Mouse (Mus musculus) regulatory T cell (primary cell): ENCODE results near the gene Cpsf7.

Experiments
- in situ Hi-C: fragments of 300-600 bp; cut with MboI, MseI; formaldehyde crosslinking; loops from one replicate; pipeline ENCODE4 v1.15.1; 2025; ENCODE audit warnings: high pct_unique_total_duplicates

The Cpsf7 gene

DNA sequence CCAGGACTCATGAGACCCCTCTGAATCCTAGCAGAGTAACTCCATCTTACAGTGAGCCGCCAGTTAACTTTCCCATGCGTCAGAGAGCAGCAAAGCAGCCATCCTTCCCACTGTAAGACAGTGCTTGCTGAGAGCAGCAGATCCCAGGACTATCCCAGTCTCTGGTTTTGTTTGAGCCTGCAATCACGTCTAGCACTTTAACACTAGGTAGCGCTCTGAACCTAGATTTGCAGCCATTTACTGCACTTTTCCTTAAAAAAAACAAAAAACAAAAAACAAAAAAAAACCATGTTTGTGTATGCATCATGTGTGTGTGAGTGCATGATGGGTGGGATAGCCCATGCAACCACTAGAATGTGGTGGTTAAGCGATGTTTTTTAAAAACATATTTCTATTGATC is 35.0 kb downstream of the Cpsf7 start:
- in situ Hi-C loops, result no loop called here

DNA sequence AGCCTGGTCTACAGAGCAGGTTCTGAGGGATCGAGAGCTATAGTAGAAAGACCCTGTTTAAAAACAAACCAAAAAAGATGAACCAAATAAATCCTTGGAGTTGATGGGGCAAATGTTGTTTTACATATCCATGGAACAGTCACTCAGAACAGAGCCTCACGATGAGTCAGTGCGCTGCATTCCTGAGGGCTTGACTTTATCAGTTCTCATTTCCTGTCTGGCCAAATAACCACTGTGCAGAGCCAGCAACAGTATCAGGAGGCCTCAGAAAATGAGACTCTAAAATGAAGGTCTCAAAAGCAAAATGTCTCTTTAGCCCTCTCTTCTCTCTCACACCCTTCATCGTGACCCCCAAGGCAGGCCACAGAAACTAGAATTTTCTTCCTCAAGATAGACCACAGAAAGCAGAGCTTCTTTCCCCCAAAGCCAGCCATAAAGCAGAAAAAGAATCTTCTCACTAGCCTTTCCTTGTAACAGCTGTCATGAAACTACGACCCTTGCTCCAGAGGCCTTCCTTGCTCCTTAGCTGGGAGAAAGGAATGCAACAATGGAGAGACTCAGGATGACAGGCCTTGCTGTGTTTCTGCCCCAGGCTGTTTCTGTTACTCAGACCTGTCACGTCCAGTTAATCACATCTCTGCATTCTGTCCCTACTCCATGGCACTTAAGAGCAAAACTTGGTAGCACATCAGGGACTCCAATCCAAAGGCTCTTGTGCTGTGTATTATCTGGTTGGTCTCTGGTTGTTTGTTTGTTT is 36.7 kb downstream of the Cpsf7 start:
- in situ Hi-C loops, result no loop called here

DNA sequence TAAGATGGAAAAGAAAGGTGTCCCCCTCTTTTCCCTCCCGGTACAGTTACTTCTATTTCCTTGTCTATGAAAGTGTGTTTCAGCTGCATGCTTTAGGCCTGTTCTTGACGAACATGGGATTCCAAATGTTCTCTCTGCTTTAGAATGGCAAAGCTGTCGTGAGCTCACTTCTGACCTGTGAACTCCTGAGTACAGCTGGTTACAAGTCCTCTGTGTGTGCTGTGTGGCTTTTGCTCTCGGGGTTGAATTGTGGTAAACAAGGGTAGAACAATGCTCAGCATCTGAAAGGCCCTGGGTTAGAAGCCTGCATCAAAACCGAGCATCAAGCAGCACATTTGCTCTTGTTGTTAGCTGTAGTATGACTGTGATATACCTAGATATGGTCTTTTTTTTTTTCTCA is 37.3 kb downstream of the Cpsf7 start:
- in situ Hi-C loops, result no loop called here

DNA sequence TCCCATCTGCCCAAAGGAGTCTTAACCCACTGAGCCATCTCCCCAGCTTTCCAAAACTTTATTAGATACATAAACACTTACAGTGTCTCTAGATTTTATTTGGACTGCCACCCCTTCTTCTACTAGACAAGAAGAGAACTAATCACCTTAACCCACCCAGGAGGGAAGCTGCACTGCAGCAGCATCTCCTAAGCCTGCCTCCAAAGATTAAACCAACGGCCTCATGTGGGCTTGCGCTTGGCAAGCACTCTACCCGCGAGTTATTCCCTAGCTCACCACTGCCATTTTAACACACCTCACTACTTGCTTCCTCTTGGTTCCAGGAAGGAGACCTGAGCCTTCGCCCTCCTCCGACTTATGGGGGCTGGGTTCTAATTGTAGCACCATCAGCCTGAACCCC is 39.2 kb downstream of the Cpsf7 start:
- in situ Hi-C loops, result no loop called here

DNA sequence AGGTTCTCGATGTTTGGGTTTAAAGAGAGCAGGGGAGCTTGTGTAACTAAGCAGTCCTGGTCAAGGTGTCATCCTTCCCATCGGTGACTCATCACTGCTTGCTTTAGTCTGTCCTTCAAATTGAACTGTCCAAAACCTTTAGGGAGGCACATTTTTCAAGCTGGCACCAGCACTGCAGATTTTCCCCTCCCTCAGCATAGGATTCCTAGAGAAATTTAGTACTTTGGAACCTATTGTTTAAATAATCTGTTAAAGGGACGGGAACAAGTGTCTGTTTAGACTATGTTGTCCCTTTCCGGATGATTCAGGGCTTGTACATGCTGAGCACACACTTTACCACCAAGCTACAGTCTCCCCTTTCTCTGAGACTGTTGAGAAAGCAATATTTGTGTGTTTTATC is 40.2 kb downstream of the Cpsf7 start:
- in situ Hi-C loops, result no loop called here

DNA sequence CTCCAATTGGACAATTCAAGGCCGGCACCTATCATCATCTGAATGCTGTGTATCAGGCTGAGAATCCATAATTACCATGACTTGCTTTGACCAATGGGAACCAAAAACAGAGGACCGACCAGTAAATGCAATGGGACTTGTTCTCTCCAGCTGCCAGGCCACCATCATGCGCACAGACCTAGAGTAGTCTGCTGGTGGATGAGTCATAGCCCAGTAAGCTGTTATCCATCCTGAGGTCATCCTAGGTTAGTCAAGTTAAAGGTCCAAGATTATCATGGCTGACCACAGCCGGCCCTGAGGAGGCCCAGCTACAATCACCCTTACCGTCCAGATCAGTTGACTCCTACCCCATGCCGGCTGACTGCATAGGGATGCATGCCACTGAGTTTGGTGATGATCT is 44.6 kb downstream of the Cpsf7 start:
- in situ Hi-C loops, result no loop called here

DNA sequence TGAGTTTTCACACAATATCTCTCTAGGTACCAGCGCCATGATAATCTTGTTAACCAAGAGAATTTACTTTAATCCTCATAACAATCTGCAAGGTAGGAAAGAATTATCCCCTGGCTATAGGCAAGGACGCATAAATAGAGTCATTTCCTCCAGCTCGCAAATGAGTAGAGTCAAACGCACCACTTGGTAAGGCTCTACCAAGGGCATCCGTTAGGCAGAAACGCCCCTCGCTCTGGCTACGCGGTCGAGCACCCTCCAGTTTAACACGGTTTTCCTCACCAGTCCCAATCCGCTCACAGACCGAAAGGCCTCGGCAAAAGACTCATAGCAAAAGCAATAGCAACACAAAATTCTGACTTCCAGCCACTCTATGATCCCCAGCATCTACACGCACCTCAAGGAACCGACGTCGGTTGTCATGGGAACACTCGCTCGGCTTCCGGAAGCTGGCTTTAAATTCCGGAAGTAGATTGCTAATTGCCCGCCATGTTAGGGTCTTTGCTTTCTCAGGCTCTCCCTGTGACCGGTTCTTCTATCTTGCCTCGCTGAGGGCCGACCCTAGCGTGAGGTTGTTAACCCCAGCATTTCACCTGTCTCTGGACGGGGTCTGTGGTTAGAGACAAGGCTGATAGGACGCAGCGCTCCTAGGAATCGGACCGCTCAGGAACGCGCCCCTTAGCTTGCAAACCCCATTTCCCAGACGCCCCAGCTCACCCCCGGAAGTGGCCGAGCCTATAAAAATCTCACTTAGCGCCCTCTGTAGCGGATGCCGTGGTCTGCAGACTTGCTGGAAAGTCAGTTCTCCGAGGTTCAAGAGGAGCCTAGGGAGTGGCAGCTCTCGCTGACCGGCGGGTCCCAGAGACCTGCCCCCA is 51.9 kb downstream of the Cpsf7 start, which contains the start of the genes Cyb561a3 and Tmem138:
TSS of gene Cyb561a3 (plus strand) at position 483 of the 872 bp plus-strand sequence.
TSS of gene Tmem138 (minus strand) at position 673 of the 872 bp plus-strand sequence.
- in situ Hi-C loops, result no loop called here

DNA sequence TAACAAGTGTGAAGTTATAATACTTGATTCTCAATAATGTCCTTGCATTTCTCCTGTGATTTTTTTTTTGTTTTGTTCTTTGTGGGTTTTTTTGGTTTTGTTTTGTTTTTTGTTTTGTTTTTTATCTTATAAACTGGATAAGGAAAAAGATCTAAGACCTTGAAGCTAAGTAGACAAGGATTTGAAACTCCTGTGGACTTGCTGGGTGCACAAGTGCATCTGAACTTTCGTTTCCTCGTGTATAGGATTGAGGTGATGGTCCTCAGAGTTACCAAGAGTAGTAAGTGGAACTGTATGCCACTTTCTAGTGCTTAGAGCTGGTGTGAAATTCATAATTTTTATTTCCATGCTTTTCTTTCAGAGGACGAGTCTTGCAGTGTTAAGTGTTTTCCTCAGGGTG is 55.0 kb downstream of the Cpsf7 start:
- in situ Hi-C loops, result loop anchor here (5.0 kb wide), 1 partner anchor 37 kb away; no protein-coding TSS in a partner anchor

DNA sequence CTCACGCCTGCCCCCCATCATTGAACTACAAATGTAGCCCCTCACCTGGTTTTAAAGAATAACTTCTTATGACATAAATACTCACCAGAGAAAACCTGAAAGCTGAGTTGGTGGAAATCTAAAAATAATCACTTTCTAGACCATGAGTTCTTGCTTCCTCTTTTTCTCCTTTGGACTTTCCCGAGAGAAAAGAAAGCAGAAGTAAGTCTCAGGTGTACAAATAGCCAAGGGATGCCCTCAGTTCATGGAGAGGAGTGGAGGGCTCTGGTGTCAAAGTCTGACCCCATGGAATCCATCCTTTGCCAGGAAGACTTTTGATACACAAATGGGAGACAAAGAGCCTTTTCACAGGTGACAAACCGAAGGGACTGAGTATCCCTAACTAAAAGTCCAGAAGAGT is 55.7 kb downstream of the Cpsf7 start:
- in situ Hi-C loops, result loop anchor here (5.0 kb wide), 1 partner anchor 37 kb away; no protein-coding TSS in a partner anchor

DNA sequence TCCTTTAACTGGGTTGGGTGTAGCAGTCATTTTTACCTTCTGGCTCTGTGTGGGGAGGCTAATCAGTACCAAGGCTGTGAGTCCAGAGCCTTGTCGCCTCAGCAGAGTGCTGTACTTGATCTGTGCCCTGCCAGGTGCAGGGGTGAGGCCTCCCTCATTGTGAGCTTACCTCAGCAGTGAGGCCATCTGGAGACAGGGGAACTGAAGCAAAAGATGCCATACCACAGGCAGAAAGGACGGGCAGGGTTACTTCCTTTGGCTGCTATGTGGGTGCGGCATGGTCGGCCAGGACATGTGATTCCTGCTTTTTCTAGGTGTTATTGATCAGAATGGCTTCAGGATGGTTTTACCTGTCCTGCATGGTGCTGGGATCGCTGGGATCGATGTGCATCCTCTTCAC is 56.9 kb downstream of the Cpsf7 start:
- in situ Hi-C loops, result loop anchor here (5.0 kb wide), 1 partner anchor 35 kb away; no protein-coding TSS in a partner anchor

DNA sequence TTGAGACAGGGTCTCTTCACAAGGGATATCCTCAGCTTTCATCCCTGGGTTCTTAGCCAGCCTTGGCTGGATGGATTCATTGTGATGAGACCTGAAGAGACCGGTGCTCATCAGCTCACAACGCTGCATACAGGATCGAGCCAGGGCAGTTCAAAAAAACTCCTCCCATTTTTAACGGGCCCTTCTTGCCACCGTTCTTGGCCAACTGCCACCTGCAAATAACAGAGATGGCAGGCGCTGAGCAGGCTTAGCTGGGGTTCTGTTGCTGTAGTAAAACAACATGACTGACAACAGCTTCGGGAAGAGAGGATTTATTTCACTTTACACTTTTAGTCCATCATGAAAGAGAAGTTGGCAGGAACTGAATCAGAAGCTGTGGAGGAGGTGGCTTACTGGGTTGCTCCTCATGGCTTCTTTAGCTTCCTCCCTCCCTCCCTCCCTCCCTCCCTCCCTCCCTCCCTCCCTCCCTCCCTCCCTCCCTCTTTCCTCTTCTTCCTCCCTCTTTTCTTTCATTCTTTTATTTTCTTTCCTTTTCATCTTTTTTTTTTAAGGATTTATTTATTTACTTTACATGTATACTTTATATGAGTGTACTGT is 58.6 kb downstream of the Cpsf7 start:
- in situ Hi-C loops, result loop anchor here (5.0 kb wide), 1 partner anchor 34 kb away; no protein-coding TSS in a partner anchor

DNA sequence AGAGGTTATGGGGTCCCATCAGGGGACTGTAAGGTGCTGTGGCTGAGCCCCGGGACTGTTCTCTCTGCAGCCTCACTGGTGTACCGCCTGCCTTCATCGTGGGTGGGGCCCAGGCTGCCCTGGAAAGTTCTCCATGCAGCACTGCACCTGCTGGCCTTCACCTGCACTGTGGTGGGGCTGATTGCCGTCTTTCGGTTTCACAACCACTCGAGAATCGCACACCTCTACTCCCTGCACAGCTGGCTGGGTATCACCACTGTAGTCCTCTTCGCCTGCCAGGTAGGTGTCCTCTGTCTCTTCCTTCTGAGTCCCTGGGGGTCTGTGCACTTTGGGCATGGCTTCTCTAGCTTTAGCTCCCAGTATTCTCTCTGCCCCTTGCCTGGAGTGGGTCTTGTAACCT is 60.0 kb downstream of the Cpsf7 start:
- in situ Hi-C loops, result no loop called here

DNA sequence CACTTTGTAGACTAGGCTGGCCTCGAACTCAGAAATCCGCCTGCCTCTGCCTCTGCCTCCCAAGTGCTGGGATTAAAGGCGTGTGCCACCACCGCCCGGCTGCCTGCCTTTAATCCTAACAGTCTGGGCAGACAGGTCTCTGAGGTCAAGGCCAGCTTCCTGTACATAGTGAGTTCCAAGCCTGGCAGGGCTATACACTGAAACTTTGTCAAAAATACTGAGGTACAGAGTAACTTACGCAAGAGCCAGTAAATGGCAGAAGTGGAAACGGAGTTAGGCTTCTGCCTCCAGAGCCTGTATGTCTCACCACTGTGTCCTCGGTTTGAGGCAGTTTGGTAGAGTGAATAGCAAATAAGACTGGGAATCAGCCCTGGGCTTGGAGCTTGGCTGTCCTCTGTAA is 62.2 kb downstream of the Cpsf7 start:
- in situ Hi-C loops, result no loop called here

DNA sequence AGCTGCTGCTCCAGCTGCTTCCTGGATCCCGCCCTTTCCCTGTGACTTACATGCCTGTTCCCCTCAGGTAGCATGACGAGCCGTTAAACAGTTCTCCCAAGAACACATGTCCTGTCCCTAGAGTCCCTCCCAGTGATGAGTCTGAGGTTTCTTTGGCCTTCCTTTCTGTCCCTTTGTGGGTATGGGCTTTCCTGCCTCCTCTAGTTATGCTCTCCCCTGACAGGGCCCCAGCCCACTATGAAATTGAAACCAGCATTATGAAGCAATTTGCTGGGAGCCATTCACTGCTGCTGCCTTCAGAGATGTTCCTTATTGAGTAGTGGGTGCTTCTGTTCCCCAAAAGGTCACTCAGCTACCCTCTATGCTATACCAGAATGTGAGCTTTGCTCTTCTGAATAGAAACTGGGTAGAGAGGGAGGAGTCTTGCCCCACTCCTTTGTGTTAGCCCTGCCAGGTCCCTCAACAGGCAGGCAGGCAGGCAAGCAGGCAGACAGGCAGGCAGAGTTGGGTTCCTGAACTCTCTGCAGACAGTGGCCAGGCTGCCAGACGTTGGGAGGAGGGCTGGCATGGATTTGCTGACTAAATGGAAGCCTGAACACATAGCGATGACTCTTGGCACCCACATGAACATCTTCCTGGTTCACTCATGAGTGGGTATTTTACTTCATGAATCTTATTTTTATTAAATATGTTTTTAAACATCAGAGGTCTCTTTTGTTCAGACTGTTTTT is 64.2 kb downstream of the Cpsf7 start:
- in situ Hi-C loops, result no loop called here

DNA sequence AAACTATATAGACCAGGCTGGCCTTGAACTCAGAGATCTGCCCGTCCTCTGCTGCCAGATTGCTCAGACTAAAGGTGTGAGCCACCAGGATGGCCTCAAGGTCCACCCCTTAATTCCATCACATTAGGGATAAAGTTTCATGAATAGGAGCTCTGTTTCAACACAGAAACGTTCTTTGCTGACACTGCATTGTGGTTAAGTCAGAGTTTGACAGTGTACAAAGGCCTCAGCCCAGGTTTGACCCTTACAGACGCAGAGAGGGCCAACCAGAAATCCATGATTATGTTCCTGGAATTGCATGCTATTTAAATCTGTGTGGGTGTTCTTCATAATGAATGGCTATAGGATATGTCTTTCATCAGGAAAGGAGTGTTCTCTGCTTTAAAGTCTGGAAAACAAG is 65.2 kb downstream of the Cpsf7 start:
- in situ Hi-C loops, result no loop called here

DNA sequence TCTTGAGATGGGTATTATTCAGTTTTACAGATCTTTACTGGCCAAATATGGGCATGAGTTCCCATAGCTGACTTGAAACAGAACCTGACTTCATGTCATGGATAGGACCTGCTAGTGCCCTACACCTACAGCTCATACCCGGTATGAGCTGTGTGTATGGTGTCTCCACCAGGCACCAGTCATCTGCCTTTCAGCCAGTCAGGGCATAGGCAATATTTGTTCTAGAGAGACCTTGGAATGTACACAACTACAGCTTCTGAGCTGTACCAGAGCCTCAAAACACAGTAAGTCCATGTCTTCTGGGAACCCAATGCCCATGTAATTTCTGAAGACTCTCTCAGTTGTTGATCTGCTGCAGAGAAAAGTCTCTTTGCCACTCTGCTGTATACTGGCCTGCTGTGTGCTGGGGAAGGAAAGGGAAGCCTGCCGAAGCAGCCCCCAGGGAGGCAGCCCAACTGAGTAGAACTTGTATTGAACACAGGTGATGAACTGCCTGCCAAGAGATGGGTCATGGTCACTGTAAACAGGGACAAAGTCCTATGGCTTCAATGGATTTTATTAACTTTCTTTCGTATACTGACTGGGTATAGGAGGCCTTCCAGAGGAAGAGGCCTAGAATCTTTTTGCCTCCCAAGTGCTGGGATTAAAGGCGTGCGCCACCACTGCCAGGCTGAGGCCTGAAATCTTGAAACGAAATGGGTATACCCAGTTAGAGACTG is 66.8 kb downstream of the Cpsf7 start:
- in situ Hi-C loops, result no loop called here
